Mouse (Mus musculus) lung, postnatal 0 days (tissue): ENCODE results near the gene Rara. TPM values are rescaled to one million over a fixed set of nuclear protein-coding genes. Genes with fewer than 3 reads are reported as not detected.

ENCODE experiments used
- ATAC-seq: fragments of 200-750 bp; cut with Nextera tagmentation; 2 replicates; pipeline ENCODE4 v1.8.0; 2017; ENCODE audit warnings: moderate library complexity
- DNase-seq: peaks from one replicate; pipeline ENCODE4 v3.0.0-alpha.2; 2016; ENCODE audit warnings: low spot score
- H3K27ac ChIP-seq: fragments of 300-500 bp; sonication (generic); 2 replicates; pipeline ENCODE4 v1.5.1; 2014; ENCODE audit warnings: antibody characterized with exemption, mild to moderate bottlenecking, low read length, mixed read lengths
- H3K27me3 ChIP-seq: fragments of 300-500 bp; sonication (generic); replicated peaks from 2 replicates; pipeline ENCODE4 v1.6.1; 2014; ENCODE audit warnings: low read length, mixed read lengths; ENCODE audit not compliant: insufficient read depth
- H3K36me3 ChIP-seq: fragments of 300-500 bp; sonication (generic); 2 replicates; pipeline ENCODE4 v1.6.1; 2014; ENCODE audit warnings: low read length, mixed read lengths; ENCODE audit not compliant: insufficient read depth
- H3K4me1 ChIP-seq: fragments of 300-500 bp; sonication (generic); 2 replicates; pipeline ENCODE4 v1.6.1; 2014; ENCODE audit warnings: antibody characterized with exemption, low read depth, low read length, mixed read lengths; ENCODE audit not compliant: insufficient read depth
- H3K4me2 ChIP-seq: fragments of 300-500 bp; sonication (generic); replicated peaks from 2 replicates; pipeline ENCODE4 v1.6.1; 2014; ENCODE audit warnings: low read depth, mild to moderate bottlenecking, low read length, moderate library complexity, mixed read lengths
- H3K4me3 ChIP-seq: fragments of 300-500 bp; sonication (generic); 2 replicates; pipeline ENCODE4 v1.5.1; 2014; ENCODE audit warnings: low read depth, low read length
- H3K9ac ChIP-seq: fragments of 300-500 bp; sonication (generic); replicated peaks from 2 replicates; pipeline ENCODE4 v1.6.1; 2014; ENCODE audit warnings: low read depth, mild to moderate bottlenecking
- H3K9me3 ChIP-seq: fragments of 300-500 bp; sonication (generic); 2 replicates; pipeline ENCODE4 v1.6.1; 2016; ENCODE audit warnings: low read length, mixed read lengths
- CTCF ChIP-seq: IDR thresholded peaks from 2 replicates; pipeline ENCODE4 v1.5.1; 2016; ENCODE audit warnings: antibody characterized with exemption, mild to moderate bottlenecking
- EP300 ChIP-seq: IDR thresholded peaks from 2 replicates; pipeline ENCODE4 v1.6.1; 2016; ENCODE audit warnings: antibody characterized with exemption, mild to moderate bottlenecking, control low read depth
- WGBS: fragments of 180-500 bp; shearing (Covaris S2); extraction: QIAGEN DNeasy Blood & Tissue Kit; methylation state at CpG from one replicate; pipeline ENCODE4 v1.1.7; 2014; 5-methylcytosine and 5-hydroxymethylcytosine counted together
- polyA plus RNA-seq: library from polyadenylated mRNA; unstranded; fragments of >200 nt; fragmentation: Nextera tagmentation; extraction: Ambion mirVana; gene quantifications from 2 replicates; pipeline ENCODE4 v1.2.1, GENCODE M21; 2015

The Rara gene
- polyA plus RNA-seq, 1 experiment from 2014 or later: 26.2 TPM

DNA sequence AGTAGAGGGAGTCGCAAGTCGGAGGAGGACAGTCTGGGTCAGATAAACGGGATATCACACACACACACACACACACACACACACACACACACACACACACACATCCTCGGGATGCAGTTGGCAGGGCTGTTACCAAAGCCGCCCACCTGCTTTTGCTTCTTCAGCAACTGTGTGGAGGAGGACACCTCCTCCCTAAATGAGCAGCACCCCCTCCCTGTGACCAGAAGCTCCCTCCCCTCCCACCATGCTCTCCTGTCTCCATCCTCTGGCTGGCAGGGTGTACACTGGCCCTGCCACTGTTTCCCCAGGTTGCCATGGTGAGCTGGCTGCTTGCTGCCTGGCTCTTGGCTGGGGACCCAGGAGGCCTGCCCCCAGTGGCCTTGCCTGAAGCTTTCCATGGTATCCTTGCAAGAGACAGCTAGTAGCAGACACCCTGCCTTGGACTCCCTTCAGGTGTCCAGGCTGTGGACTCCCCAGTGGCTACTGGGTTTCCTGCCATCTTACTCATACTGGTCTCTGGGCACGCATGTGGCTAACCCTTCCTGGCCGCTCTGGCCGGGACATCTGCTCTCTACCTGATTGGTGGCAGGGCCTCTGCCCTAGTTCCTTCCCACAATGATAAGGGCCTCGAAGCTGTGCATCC, 39.0 kb downstream of the Rara start:
- TF ChIP-seq CTCF: peak; percentile 56
- no peak for TF ChIP-seq EP300
- ATAC-seq (no peak), DNase-seq (peak; percentile 66)
- H3K4me1 ChIP-seq: peaks cover 44% of the 10 kb centered on the region
- H3K27me3 ChIP-seq: no peaks in the 10 kb centered on the region
- no peaks in the 10 kb centered on the region for H3K9me3 ChIP-seq
- H3K9ac ChIP-seq: no peak overlapping the region
- H3K4me3 ChIP-seq: no peak overlapping the region
- peak overlapping the region; percentile 98; the same call in 1 of the 2 replicates for H3K4me2 ChIP-seq
- WGBS: 49% methylated on average over 5 of the region's 9 CpGs
- H3K27ac ChIP-seq: no peak overlapping the region
- peaks cover 17% of the 10 kb centered on the region for H3K36me3 ChIP-seq

GRCm38 (mm10) chr11:98968079-98968478, 40.5 kb downstream of the Rara start:
- H3K9me3 ChIP-seq: no peaks in the 10 kb centered on the region
- H3K4me1 ChIP-seq: peaks cover 40% of the 10 kb centered on the region
- no peaks in the 10 kb centered on the region for H3K27me3 ChIP-seq
- 0 out of 2 replicates have a peak overlapping the region, but pooled peaks have one; percentile 54 for H3K27ac ChIP-seq
- no peak overlapping the region for H3K4me2 ChIP-seq
- H3K36me3 ChIP-seq: peaks cover 28% of the 10 kb centered on the region
- no peak for ATAC-seq
- 36% methylated on average over 16 of the region's 16 CpGs for WGBS
- no peak overlapping the region for H3K4me3 ChIP-seq
- no peak for DNase-seq
- H3K9ac ChIP-seq: no peak overlapping the region
- TF ChIP-seq EP300 (no peak; the same call in 1 of the 2 replicates), CTCF (no peak)

DNA sequence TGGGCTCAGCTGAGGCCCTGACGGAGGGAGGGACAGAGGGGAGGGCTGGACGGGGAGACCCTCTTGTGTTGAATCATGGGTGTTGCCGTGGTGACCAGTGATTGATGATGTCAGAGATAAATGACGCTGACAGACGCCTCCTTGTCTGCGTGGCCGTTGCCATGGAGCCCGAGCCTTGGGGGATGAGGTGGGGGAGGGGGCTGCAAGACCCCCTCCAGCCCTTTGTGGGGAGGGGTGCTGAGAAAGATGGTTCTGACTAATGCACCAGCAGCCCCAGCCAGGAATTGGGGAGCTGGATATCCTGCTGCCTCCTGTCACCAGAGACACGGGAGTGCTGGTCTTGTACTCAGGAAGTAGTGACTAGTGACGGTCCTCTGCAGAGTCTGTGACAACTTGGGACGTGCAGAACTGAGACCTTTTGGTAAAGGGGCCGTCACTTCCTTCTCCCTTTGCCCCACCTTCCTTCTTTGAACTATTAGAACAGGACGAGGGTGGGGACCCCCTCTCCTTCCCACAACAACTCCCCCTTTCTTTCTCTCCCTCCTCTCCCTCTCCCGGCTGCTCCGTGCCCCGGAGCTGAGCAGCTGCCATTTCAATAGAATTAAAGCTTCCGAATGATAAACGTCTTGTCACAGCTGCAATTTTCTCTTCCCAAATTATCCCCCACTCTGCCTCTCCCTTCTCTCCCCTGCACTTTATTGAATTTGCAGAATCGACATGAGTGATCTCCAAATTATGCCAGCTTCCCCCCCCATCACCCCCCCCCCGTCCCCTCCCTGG, 41.3 kb downstream of the Rara start:
- TF ChIP-seq CTCF (no peak), EP300 (no peak)
- peak overlapping the region; percentile 54; the same call in 1 of the 2 replicates for H3K27ac ChIP-seq
- H3K4me1 ChIP-seq: peaks cover 40% of the 10 kb centered on the region
- H3K27me3 ChIP-seq: no peaks in the 10 kb centered on the region
- H3K9me3 ChIP-seq: no peaks in the 10 kb centered on the region
- H3K9ac ChIP-seq: no peak overlapping the region
- DNase-seq: peak; percentile 58
- peak; percentile 24 for ATAC-seq
- peaks cover 35% of the 10 kb centered on the region for H3K36me3 ChIP-seq
- no peak overlapping the region for H3K4me2 ChIP-seq
- no peak overlapping the region for H3K4me3 ChIP-seq
- WGBS: 24% methylated on average over 20 of the region's 20 CpGs

DNA sequence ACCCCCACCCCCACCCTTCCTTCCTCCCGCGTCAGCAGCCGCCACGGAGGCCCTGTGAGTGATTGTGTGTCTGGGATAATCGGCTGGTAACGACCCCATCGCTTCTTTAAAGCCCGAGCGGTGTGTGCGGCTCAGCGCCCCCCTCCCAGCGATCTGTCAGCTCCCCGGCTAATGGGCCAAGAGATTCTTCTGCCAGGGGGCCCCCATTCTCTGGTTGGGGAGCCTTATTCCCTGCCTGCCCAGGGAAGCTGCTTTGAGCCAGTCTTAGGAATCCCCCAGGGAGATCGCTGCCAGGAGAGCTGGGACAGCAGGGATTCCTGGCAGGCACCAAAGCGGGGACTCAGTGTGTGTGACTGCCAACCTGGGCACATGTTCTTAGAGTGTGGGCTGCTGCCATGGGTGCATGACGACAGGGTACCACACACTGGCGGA, 41.9 kb downstream of the Rara start:
- peaks cover 35% of the 10 kb centered on the region for H3K36me3 ChIP-seq
- no peak overlapping the region for H3K4me2 ChIP-seq
- H3K27me3 ChIP-seq: no peaks in the 10 kb centered on the region
- 40% methylated on average over 17 of the region's 17 CpGs for WGBS
- no peak for TF ChIP-seq EP300
- no peak for TF ChIP-seq CTCF
- ATAC-seq (no peak), DNase-seq (no peak)
- peaks cover 34% of the 10 kb centered on the region for H3K4me1 ChIP-seq
- no peak overlapping the region for H3K4me3 ChIP-seq
- no peak overlapping the region for H3K9ac ChIP-seq
- no peaks in the 10 kb centered on the region for H3K9me3 ChIP-seq
- H3K27ac ChIP-seq: no peak overlapping the region

DNA sequence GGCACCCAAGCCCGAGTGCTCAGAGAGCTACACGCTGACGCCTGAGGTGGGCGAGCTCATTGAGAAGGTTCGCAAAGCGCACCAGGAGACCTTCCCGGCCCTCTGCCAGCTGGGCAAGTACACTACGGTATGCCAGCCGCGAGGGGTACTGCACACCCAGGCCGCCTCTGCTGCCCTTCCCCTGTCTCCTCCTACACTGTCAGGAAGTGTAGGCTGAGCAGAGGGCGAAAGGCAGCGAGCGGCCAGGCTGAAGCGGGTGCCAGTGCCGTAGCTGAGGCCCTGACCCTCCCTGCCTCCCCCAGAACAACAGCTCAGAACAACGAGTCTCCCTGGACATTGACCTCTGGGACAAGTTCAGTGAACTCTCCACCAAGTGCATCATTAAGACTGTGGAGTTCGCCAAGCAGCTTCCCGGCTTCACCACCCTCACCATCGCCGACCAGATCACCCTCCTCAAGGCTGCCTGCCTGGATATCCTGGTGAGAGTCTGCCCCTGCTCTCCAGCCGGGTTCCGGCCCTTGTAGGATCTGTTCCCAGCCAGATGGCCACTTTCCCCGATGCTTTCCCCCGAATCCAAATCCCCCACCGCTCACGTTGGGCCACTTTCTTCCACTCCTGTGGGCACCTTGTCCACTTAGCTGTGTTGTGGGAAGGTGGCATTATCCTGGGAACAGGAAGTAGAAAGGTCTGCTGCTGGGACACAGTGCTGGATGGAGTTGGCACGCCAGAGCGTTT, 42.7 kb downstream of the Rara start:
- H3K27me3 ChIP-seq: no peaks in the 10 kb centered on the region
- H3K9ac ChIP-seq: no peak overlapping the region
- DNase-seq (no peak), ATAC-seq (no peak)
- 64% methylated on average over 29 of the region's 29 CpGs for WGBS
- no peaks in the 10 kb centered on the region for H3K9me3 ChIP-seq
- peaks cover 26% of the 10 kb centered on the region for H3K4me1 ChIP-seq
- H3K4me3 ChIP-seq: no peak overlapping the region
- no peak overlapping the region for H3K4me2 ChIP-seq
- H3K27ac ChIP-seq: no peak overlapping the region
- TF ChIP-seq EP300 (no peak), CTCF (no peak)
- H3K36me3 ChIP-seq: peaks cover 35% of the 10 kb centered on the region
